Mouse (Mus musculus): ENCODE data around the gene Mmp12.
"Not testable (repeated sequence)": the region's sequence is repeated elsewhere in the genome, so short reads cannot be mapped to it uniquely, and the experiment has no call there.

The Mmp12 gene

GRCm38 (mm10) chr9:7344107-7344506 is at the start of gene Mmp12:
Gene Mmp12 (plus strand): TSS chr9:7344381.
- no peak for DNase-seq (ENCODE audit: low spot score in 2 of 2)

- DNase-seq (ENCODE audit: low spot score in 2 of 2): no peak
Measured at GRCm38 (mm10) chr9:7331847-7332246, 12.3 kb upstream of the Mmp12 start.

- DNase-seq (ENCODE audit: low spot score in 2 of 2): no peak
Measured at GRCm38 (mm10) chr9:7335766-7336680, 8.2 kb upstream of the Mmp12 start.

GRCm38 (mm10) chr9:7336740-7337483 is 7.3 kb upstream of the Mmp12 start:
- DNase-seq (ENCODE audit: low spot score in 2 of 2): no peak

- no peak for DNase-seq (ENCODE audit: low spot score in 2 of 2)
Measured at GRCm38 (mm10) chr9:7345513-7345912, 1.3 kb downstream of the Mmp12 start.

- DNase-seq (ENCODE audit: low spot score in 2 of 2): no peak
Measured at GRCm38 (mm10) chr9:7354535-7354934, 10.4 kb downstream of the Mmp12 start.

GRCm38 (mm10) chr9:7387947-7388346 is 43.8 kb downstream of the Mmp12 start, which contains the start of gene Mmp1b:
Gene Mmp1b (minus strand): TSS chr9:7388047.
- DNase-seq (ENCODE audit: low spot score in 2 of 2): no peak

- not testable (repeated sequence) for DNase-seq (ENCODE audit: low spot score in 2 of 2)
Measured at GRCm38 (mm10) chr9:7396556-7396955, 52.4 kb downstream of the Mmp12 start.

Data from frontal cortex, postnatal 10 days (tissue).